Mouse (Mus musculus) heart, adult 2 months (tissue): ENCODE data around the gene Alpk3. TPM values are rescaled to one million over a fixed set of nuclear protein-coding genes. Genes with fewer than 3 reads are reported as not detected.
"Not testable (repeated sequence)": the region's sequence is repeated elsewhere in the genome, so short reads cannot be mapped to it uniquely, and the experiment has no call there.

Experiments used
- DNase-seq, 2 experiments: peaks; one replicate each; pipeline ENCODE4 v3.0.0; 2021
- H3K27ac ChIP-seq: fragments of 200-600 bp; 2 replicates; pipeline ENCODE4 v1.8.1; 2022
- H3K27me3 ChIP-seq: fragments of 200-500 bp; 2 replicates; pipeline ENCODE4 v1.6.1; 2012; ENCODE audit warnings: mild to moderate bottlenecking, low read length, inconsistent platforms, mixed read lengths; ENCODE audit not compliant: control insufficient read depth, insufficient read depth
- H3K36me3 ChIP-seq: fragments of 200-500 bp; 2 replicates; pipeline ENCODE4 v1.6.1; 2012; ENCODE audit warnings: low read length, inconsistent platforms; ENCODE audit not compliant: control insufficient read depth, insufficient read depth
- H3K4me1 ChIP-seq: fragments of 200-500 bp; 2 replicates; pipeline ENCODE4 v1.6.1; 2011; ENCODE audit warnings: low read length; ENCODE audit not compliant: control insufficient read depth, insufficient read depth
- H3K4me3 ChIP-seq: fragments of 200-600 bp; 2 replicates; pipeline ENCODE4 v1.8.1; 2022
- H3K79me2 ChIP-seq: fragments of 200-500 bp; replicated peaks from 2 replicates; pipeline ENCODE4 v1.6.1; 2012; ENCODE audit warnings: mild to moderate bottlenecking, inconsistent platforms, low read length, moderate library complexity, mixed read lengths; ENCODE audit not compliant: control insufficient read depth, insufficient read depth
- H3K9ac ChIP-seq: fragments of 200-500 bp; 2 replicates; pipeline ENCODE4 v1.6.1; 2012; ENCODE audit warnings: low read depth, mild to moderate bottlenecking, control low read depth, inconsistent platforms, low read length, mixed read lengths
- CTCF ChIP-seq: fragments of 200-600 bp; IDR thresholded peaks from 2 replicates; pipeline ENCODE4 v1.8.1; 2022; ENCODE audit warnings: antibody characterized with exemption, mild to moderate bottlenecking, moderate library complexity
- EP300 ChIP-seq: fragments of 200-500 bp; IDR thresholded peaks from 2 replicates; pipeline ENCODE4 v1.6.1; 2011; ENCODE audit warnings: low read depth, low read length, control low read depth; ENCODE audit not compliant: insufficient read depth
- POLR2A ChIP-seq: fragments of 200-500 bp; IDR thresholded peaks from 2 replicates; pipeline ENCODE4 v1.6.1; 2011; ENCODE audit warnings: mild to moderate bottlenecking, low read depth, low read length, control low read depth; ENCODE audit not compliant: insufficient read depth
- WGBS: fragments of 180-500 bp; shearing (Covaris S2); methylation state at CpG from one replicate; pipeline ENCODE4 v1.1.7; 2018; 5-methylcytosine and 5-hydroxymethylcytosine counted together
- intact Hi-C: fragments of 180-260 bp; cut with DNase I; formaldehyde crosslinking; loops from one replicate; pipeline ENCODE4 v1.15.1; 2025
- polyA plus RNA-seq: library from polyadenylated mRNA; depleted of rRNA; stranded (reverse); fragments of >200 nt; gene quantifications from 2 replicates; pipeline ENCODE4 v1.2.3, GENCODE M21; 2012
- total RNA-seq, 2 experiments: library from RNA; stranded (reverse); gene quantifications; 2 replicates each; pipeline ENCODE4 v1.2.3; 2021

The Alpk3 gene
- total and polyA plus RNA-seq, 3 experiments, result 32.3 to 137 (median 117) TPM

DNA sequence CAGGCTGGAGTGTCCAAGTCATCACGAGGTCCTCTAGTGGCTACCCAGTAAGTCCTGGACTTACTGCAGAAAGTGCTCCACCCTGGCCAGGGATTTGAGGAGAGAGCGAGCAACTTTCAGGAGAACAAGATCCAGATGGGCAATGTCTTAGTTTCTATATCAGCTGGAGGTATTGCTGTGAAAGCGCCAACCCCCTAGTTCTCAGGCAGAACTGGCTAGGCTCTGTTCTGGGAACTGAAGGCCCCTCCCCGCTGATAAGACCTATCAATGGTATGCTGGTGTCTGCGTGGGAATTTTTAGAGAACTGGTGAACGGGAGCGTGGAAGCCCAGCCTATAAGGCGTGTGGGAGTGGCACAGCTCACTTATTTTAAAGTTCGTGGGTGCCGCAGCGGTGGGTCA is 92.4 kb downstream of the Alpk3 start:
- Histone ChIP-seq H3K9ac (no peak overlapping the region), H3K27me3 (no peaks in the 10 kb centered on the region), H3K79me2 (no peaks in the 10 kb centered on the region), H3K4me3 (no peak overlapping the region), H3K36me3 (no peaks in the 10 kb centered on the region), H3K4me1 (no peaks in the 10 kb centered on the region; the same call in 1 of the 2 replicates), H3K27ac (peak overlapping the region; percentile 26; the same call in 1 of the 2 replicates)
- TF ChIP-seq POLR2A (no peak), EP300 (no peak), CTCF (peak; percentile 27)
- peak; percentile 39 to 49 for DNase-seq
- intact Hi-C loops, result loop anchor here (5.0 kb wide), 1 partner anchor 87 kb away; no protein-coding TSS in a partner anchor
- 46% methylated on average over 11 of the region's 11 CpGs for WGBS

DNA sequence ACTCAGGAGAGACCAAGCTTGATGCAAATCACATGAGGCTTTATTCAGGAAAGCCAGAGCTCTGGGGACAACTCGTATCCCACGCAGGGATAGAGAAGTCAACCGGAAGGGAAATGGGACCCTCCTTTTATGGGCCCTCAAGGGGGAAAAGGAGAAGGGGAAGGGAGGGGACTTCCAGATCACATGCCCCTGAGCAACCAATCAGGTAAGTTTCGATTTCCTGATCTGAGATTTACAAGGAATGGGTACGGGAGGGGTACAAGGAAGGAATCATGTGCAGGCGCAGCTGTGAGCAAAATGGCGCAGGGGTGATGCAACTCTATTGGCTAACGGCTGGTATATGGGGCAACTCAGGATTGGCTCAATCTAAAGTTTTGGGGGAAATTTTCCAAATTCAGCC is 93.8 kb downstream of the Alpk3 start:
- Histone ChIP-seq H3K27me3 (no peaks in the 10 kb centered on the region), H3K27ac (no peak overlapping the region), H3K79me2 (no peaks in the 10 kb centered on the region), H3K36me3 (no peaks in the 10 kb centered on the region), H3K9ac (no peak overlapping the region), H3K4me3 (no peak overlapping the region), H3K4me1 (peaks cover 1% of the 10 kb centered on the region; the same call in 1 of the 2 replicates)
- DNase-seq, result no peak
- WGBS, result 95% methylated on average over 8 of the region's 8 CpGs
- intact Hi-C loops, result loop anchor here (5.0 kb wide), 1 partner anchor 89 kb away; no protein-coding TSS in a partner anchor
- TF ChIP-seq EP300 (no peak), CTCF (no peak), POLR2A (no peak)

DNA sequence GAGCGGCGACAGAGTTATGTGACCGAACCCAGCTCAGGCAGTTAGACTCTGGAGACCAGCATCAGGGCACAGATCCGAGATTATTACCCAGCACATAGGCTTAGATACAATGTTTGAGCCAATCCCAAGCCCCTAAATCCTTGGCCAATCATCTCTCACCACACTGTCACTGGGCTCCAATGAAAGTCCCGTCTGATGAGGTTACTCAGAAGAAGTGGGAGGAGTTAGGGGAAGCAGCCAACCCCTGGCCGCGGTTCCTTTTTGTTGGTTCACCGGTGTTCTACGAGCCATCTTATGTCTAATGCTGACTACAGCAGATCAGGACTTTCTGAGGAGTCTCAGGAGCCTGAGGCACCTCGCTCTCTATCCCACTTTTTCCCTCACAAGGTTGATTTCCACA is 94.9 kb downstream of the Alpk3 start:
- intact Hi-C loops, result loop anchor here (5.0 kb wide), 1 partner anchor 90 kb away; no protein-coding TSS in a partner anchor
- TF ChIP-seq CTCF, result no peak
- no peak for TF ChIP-seq POLR2A
- TF ChIP-seq EP300, result no peak
- 94% methylated on average over 10 of the region's 10 CpGs for WGBS

DNA sequence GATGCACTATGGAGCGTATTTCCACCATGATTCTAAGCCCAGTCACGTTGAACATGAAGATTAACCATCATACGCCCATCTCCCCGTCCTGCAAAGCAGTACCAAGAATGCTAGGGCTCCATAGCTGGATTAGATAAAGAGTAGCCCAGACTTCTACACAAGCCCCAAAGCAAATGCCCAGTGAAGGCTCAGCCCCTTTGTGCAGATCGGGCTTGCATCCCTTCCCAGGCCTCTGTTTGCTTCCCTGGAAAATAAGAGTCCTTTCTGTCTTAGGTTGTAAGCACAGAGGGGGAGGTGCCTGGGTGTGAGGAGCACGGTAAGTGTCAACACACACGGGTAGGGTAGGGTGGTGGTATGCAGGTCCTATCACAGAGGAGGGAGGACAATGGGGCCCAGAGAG is 95.4 kb downstream of the Alpk3 start:
- peaks cover 1% of the 10 kb centered on the region; the same call in 1 of the 2 replicates for H3K4me1 ChIP-seq
- H3K4me3 ChIP-seq, result no peak overlapping the region
- WGBS, result 81% methylated on average over 7 of the region's 7 CpGs
- H3K36me3 ChIP-seq, result no peaks in the 10 kb centered on the region
- TF ChIP-seq EP300, result no peak
- no peaks in the 10 kb centered on the region for H3K79me2 ChIP-seq
- H3K27ac ChIP-seq, result no peak overlapping the region
- no peak overlapping the region for H3K9ac ChIP-seq
- DNase-seq, result no peak
- intact Hi-C loops, result loop anchor here (5.0 kb wide), 1 partner anchor 91 kb away; no protein-coding TSS in a partner anchor
- no peaks in the 10 kb centered on the region for H3K27me3 ChIP-seq

More for the DNA sequence above, 94.9 kb downstream of the Alpk3 start:
- no peaks in the 10 kb centered on the region for H3K79me2 ChIP-seq
- H3K9ac ChIP-seq, result no peak overlapping the region
- H3K4me1 ChIP-seq, result peaks cover 1% of the 10 kb centered on the region; the same call in 1 of the 2 replicates
- no peaks in the 10 kb centered on the region for H3K36me3 ChIP-seq
- H3K4me3 ChIP-seq, result no peak overlapping the region
- no peaks in the 10 kb centered on the region for H3K27me3 ChIP-seq
- no peak for DNase-seq
- H3K27ac ChIP-seq, result no peak overlapping the region

DNA sequence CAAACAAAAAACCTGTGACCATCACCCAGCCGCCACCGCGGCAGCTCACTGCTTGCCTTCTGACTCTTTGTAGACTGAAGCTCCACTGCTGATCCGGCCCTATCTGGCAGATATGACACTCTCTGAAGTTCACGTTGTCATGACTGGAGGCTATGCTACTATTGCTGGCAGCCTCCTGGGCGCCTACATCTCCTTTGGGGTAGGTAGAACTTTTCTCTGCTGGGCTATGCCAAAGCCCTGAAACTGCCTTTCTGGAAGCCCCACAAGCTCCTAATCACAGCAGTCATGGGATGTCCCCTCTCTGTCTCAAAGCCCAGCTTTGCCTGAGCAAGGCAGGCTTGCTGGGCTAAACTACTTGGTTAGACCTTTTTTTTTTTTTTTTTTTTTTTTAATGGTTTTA is 95.9 kb downstream of the Alpk3 start:
- Histone ChIP-seq H3K27me3 (no peaks in the 10 kb centered on the region), H3K79me2 (no peaks in the 10 kb centered on the region), H3K4me1 (peaks cover 1% of the 10 kb centered on the region; the same call in 1 of the 2 replicates), H3K36me3 (no peaks in the 10 kb centered on the region), H3K27ac (no peak overlapping the region), H3K4me3 (no peak overlapping the region), H3K9ac (no peak overlapping the region)
- DNase-seq, result no peak
- intact Hi-C loops, result loop anchor here (5.0 kb wide), 1 partner anchor 91 kb away; no protein-coding TSS in a partner anchor
- TF ChIP-seq EP300, result no peak
- TF ChIP-seq POLR2A, result no peak
- TF ChIP-seq CTCF, result no peak
- WGBS, result 84% methylated on average over 6 of the region's 6 CpGs

DNA sequence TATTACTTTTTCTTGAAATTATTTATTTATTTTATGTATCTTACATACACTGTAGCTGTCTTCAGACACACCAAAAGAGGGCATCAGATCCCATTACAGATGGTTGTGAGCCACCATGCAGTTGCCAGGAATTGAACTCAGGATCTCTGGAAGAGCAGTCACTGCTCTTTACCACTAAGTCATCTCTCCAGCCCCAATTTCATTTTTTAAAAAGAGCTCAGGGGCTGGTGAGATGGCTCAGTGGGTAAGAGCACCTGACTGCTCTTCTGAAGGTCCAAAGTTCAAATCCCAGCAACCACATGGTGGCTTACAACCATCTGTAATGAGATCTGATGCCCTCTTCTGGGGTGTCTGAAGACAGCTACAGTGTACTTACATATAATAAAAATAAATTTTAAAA is 96.8 kb downstream of the Alpk3 start:
- not testable (repeated sequence) for H3K27ac ChIP-seq, H3K4me1 ChIP-seq, H3K4me3 ChIP-seq, DNase-seq, H3K27me3 ChIP-seq, H3K36me3 ChIP-seq, H3K9ac ChIP-seq, H3K79me2 ChIP-seq
- intact Hi-C loops, result loop anchor here (2.0 to 5.0 kb wide), 2 partner anchors 92 to 269 kb away; no protein-coding TSS in a partner anchor
